Mouse (Mus musculus) kidney, postnatal 4 days (tissue): ENCODE measurements around the gene Zfp652.
A peak's percentile ranks its signal among the peaks of the same experiment; 100 is the strongest.

ENCODE experiments used
- DNase-seq, 2 experiments: peaks; one replicate each; pipeline ENCODE4 v3.0.0; 2021; ENCODE audit warnings: mixed read lengths in 2 of 2

Zfp652 gene

DNA sequence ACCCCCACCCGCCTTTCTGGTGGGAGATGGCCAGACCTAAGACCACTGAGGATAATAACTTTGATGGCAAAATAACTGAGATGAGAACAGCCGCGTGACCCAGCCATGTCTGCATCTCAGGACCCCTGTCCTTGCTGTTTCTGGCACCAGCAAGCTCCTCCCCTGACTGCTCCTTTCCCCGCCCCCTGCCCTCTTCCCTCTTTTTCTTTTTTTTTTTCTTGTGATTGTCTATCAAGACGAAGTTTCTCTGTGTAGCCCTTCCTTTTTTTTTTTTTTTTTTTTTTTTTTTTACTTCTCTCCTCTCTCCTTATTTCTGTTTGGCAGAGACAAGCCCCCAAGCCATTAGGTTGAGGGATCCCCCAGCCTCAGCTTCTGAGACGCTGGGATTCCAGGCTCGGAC is 98.4 kb downstream of the Zfp652 start:
- no peak for DNase-seq

GRCm38 (mm10) chr11:95811741-95812140 is 99.3 kb downstream of the Zfp652 start:
- DNase-seq: no peak

GRCm38 (mm10) chr11:95812224-95812623 is 99.8 kb downstream of the Zfp652 start:
- DNase-seq: no peak

- no peak for DNase-seq
Measured at GRCm38 (mm10) chr11:95814101-95814500, 101.6 kb downstream of the Zfp652 start.

- DNase-seq: no peak
Measured at GRCm38 (mm10) chr11:95814857-95815256, 102.4 kb downstream of the Zfp652 start.

GRCm38 (mm10) chr11:95815412-95815811 is 102.9 kb downstream of the Zfp652 start:
- DNase-seq: no peak

DNA sequence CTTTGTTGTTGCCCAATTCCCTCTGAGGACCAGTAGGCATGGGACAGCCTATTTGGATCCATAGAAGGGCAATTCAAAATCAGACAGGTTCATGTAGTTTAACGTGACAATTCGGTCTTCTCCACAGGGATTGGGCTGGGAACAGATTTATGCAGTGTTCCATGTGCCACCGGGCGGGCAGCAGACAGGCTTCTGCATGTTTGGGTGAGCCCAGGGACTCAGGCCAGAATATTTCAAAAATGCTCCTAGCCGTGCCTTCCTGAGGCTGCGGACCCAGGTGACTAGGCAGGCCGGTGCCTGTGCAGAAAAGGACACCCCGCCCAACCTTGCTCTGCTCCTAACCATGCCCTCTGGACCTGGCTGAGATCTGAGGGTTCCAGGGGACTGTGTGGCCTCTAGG is 106.7 kb downstream of the Zfp652 start:
- DNase-seq: no peak

DNA sequence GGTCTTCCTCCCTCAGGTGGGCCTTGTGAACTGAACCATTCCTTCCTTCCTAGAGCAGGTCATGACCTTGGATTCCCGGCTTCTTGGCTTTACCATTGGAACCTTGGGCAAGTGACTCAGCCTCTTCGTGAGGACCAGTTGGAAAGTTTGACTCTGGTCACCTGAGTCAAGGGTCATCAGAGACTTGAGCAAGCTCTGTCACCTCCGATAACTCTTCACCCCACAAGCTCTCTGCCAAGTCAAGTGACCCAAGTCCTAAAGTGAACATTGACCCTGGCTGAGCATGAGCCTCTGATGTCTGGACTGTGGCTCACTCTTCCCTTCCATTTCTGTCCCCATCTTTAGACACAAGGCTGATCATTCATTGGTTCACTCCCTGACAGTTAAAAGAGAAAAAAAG is 109.0 kb downstream of the Zfp652 start:
- no peak for DNase-seq

- no peak for DNase-seq
Measured at GRCm38 (mm10) chr11:95822437-95822836, 110.0 kb downstream of the Zfp652 start.

- peak; percentile 93 to 96 for DNase-seq
Measured at GRCm38 (mm10) chr11:95824071-95824876, 111.8 kb downstream of the Zfp652 start, which contains the start of gene Phospho1. Gene Phospho1, plus strand, starts transcription at chr11:95824499.

DNA sequence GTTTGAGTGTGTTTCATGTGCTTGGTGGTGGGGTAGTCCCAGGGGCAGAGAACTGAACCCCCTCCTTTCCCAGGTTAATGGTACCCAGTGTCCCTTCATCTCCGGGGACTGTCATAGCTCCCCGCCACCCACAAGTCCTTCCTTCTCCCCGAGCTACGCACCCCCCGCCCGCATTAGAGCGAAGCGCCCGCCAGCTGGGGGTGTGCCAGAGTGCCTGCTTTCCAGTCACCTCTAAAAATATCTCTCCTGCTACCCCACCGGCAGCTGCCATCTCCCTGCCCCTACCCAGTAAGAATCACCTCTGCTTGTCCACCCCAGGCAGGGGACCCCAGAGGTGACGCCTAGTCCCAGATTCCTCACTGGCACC is 112.4 kb downstream of the Zfp652 start:
- DNase-seq: peak; percentile 49 to 58

DNA sequence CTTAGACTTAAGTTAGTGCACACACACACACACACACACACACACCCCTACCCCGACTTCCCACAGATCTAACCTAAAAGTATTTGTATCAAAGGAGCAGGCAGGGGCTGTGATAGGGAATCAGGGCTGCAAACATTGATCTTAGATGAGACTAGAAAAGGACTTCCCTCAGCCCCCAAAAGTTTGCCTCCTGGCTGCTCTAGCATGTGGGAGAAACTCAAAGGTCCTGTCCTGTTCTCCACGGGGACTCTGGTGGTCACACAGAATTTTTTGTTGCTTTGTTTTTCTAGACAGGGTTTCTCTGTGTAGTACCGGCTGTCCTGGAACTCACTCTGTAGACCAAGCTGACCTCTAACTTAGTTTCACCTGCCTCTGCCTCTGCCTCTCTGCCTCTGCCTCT is 113.2 kb downstream of the Zfp652 start:
- no peak for DNase-seq

- no peak for DNase-seq
Measured at GRCm38 (mm10) chr11:95826317-95827167, 114.1 kb downstream of the Zfp652 start.

- no peak for DNase-seq
Measured at GRCm38 (mm10) chr11:95827168-95827447, 114.6 kb downstream of the Zfp652 start.

DNA sequence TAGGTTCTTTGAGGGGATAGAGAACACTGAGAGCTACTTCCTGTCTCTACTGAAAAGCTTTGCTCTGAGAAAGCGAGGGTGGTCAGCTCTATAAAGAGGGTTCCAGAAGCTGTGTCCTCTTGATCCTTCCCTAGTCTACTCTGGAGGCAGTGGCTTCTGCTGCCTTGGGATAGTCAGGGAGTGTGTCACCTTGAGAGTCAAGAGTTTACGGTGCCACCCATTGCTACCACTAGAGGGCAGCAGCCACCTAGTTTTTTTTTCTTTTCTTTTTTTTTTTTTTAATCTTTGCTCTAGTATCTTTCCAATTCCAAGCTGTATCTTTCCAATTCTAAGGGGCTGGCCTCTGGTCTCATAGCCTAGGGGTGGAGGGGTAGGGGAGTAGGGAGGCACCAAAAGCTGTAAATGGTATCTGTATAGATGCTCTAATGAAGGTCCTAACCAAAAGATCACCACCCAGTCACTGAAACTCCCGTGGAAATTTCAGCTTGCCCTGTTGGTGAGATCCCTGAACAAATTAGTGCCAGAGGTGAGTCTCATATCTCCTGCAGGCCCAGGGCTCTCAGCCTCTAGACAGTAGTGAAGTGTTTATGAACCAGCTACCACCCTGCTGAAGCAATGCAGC is 115.1 kb downstream of the Zfp652 start:
- DNase-seq: peak; percentile 85 to 87

DNA sequence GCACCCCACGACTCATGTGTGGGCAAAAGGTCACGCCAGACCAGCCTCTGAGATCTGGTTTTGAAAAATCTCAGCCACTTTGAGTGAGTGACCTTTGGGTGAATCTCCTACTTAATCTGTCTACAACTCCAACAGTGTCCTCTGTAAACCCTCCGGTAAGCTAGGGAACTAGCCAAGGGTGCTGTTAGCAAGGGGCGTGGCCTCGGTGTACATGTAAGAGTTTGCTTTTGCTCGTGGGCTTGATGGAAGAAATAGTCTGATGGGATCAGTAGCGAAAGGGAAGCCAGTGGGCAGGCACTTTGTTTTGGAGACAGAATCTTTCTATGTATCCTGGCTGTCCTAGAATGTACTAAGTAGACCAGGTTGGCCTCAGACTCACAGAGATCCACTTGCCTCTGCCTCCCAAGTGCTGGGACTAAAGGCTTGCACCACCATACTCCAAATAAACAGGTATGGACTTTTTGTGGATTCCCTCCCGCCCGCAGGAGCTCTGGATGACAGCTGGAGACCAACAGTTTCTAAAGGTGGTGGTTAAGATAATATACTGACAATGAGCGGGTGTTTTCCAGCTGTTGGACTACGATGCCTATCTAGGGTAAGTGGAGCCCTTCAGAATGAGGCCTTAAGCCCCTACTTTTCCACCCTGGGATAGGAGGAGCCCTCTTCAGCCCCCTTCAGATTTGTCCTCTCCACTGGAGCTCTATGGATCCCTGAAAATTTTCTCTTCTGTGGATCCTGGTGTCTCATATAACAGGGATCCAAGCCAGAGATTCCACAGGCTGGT is 115.9 kb downstream of the Zfp652 start:
- no peak for DNase-seq

DNA sequence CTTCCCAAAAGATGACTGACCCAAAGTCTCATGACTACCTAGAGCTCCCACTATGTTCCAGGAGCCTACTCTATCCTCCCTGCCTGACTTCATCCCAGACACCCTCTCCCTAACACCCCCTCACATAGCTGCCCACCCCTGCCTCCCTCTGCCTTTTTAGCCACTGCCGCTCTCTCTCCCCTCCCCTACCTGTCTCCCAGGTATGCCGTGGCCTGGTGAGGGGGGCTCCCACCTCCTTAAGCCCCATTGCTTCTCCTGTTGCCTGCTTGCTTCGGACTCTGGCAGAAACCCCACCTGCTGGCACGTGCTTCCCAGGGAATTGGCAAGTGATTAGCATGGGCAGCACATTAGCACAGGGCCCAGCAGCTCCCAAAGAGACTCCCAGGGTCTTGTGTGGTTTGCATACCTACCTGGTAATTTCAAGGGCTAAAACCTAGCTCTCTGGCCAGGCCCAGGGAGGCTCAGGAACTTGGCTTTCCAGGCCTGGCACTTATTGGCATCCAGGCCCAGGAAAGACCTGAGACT is 117.1 kb downstream of the Zfp652 start:
- peak in 1 of 2 experiments; percentile 21 for DNase-seq

- peak; percentile 44 to 60 for DNase-seq
Measured at GRCm38 (mm10) chr11:95830411-95831275, 118.2 kb downstream of the Zfp652 start.

GRCm38 (mm10) chr11:95831276-95831619 is 118.8 kb downstream of the Zfp652 start:
- DNase-seq: no peak

GRCm38 (mm10) chr11:95831641-95832040 is 119.2 kb downstream of the Zfp652 start:
- peak; percentile 35 to 36 for DNase-seq

DNA sequence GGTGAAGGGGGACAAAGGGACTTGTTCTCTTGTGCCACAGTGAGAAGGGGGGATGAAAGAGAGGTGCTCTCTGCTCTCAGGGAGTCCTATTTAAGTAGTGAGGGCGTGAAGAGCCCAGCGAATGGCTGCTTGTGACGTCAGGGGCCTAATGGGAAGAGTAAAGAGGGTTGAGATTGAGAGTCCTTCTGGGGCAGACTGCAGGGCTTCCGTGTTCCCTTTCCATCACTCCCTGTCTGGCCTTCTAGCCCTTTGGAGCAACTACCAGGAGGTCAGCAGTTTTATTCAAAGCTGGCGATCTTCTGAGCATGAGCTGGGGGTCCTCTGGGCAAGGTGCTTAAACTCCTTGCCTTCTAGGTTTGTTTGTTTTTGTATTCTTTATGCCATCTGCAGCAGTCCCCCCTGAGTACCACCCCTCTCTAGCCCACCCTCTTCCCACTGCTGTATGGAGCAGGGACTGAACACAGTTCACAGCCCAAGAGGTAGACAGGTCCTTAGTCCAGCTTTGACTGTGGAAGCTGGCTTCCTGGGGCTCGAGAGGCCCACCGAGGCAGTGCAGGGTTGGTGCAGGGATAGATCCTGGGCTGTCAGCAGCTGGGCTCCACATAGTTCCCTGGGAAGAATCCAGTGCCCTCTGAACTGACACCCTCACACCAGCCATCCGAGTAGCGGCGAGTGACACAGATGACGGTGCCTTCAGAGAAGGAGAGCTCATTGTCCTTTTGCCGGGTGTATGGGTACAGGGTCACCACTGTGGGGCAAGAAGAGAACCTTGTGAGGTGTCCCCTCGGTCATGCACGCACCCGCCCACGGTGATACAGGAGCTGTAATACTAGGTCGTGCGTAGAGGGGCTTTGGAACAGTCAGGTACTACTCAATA is 119.9 kb downstream of the Zfp652 start:
- DNase-seq: no peak
